Mouse (Mus musculus): ENCODE data around the gene Gm3453. TPM values are rescaled to one million over a fixed set of nuclear protein-coding genes. Genes with fewer than 3 reads are reported as not detected.
"Not testable (repeated sequence)": the region's sequence is repeated elsewhere in the genome, so short reads cannot be mapped to it uniquely, and the experiment has no call there.

Gene Gm3453
- under 1 TPM in 1 of 2 experiments, not detected in 1; 0.24 TPM for total RNA-seq (2021)
- long read RNA-seq, experiment 1, result 0 reads
- long read RNA-seq, experiment 2, result 0 reads

DNA sequence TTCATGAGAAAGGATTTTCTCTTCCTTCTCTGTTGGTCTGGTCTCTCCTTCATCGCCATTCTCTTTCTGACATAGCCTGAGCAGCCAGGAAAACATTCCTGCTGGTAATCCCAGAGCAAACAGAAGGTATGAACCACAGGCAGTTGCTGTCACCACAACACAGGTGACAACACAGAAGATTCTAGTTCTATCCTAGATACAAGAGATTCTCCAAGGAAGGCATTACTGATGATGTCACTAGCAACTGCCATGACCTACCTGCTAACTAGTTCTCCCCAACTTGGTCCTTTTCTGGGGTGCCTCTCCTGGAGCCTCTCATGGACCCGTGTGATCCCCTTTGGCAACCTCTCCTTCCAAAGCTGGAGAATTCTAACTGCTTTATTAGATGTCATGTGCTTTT, at the start of gene Gm3453:
Gene Gm3453 (minus strand): TSS at position 101 of the 400 bp plus-strand sequence.
- not testable (repeated sequence) for DNase-seq (ENCODE audit: low spot score in 2 of 2)

DNA sequence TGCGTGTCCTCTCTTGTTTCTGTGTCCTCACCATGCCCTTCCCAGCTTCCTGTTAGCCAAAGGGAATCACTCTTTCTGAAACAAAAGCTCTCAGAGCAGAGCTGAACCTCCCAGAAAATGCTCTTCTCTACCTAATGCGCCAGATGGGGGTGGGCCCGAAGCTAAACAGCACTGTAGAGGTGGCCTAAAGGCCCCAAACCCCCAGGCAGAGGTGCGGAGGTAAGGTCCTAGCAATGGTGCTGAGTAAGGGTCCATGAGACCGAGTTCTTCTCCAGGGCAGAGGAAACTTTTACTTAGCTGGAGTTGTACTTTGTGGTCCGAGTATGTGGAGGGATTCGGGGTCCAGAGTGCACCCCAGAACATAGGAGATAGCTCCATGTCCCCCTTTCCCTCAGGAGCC, 8.2 kb upstream of the Gm3453 start:
- not testable (repeated sequence) for DNase-seq (ENCODE audit: low spot score in 2 of 2)

DNA sequence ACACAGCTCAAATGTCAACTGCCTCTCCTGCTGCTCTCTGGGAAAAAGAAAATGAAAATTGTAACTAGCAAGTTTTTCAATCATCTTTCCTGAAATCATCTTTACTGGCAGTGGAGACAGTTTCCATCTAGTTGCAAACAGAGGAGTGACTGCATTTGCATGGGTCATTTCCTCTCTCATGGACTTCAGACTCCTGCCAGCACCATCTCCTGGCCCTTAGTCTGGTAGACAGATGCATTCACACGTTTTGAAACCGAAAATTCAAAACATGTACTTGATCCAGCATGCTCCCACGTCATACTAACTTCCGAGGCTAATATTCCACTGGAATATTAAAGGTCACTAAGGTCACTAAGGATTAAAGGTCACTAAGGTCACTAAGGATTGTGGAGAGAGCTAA, 16.5 kb downstream of the Gm3453 start:
- not testable (repeated sequence) for DNase-seq (ENCODE audit: low spot score in 2 of 2)

DNA sequence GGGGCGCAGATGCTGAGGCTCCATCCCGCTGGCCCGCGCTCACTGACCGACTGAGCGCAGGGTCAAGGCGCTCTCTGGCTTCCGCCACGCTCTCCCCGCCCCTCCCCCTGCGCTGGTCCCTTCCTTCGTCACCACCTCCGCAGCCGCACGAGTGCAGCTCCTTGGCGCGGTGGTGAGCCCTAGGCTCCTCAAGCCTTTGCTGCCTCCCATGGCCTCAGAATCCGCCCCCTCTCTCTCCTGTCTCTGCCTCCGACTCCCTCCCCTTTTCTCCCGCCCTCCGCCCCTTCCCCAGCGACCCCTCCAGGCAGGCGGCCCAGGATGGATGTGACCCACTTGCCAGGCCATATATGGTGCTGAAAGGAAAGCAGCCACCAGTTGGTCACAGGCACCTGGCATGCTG, 17.3 kb downstream of the Gm3453 start, which contains the start of gene Gm3248:
Gene Gm3248 (minus strand): TSS at position 111 of the 400 bp plus-strand sequence.
- peak in 1 of 2 experiments; percentile 10 for DNase-seq (ENCODE audit: low spot score in 2 of 2)

DNA sequence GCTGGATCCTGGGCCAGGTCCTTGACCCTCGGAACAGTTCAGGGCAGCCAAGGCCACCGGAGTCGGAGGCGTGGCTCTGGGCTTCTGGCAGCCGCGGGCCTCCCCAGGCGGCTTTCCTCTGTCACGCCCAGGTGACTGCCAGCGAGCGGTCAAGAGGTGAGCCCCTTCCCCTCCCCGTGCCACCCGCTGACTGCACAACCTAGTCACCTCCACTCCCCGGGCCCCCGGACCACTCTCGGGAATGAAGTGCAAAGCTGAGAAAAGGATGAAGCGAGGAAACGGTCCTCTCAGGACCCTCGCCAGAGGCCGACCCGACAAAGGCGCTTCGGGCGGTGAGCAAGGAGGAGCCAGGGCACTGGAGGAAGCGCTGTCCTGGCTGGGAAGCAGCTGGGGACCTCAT, 17.8 kb downstream of the Gm3453 start:
- DNase-seq (ENCODE audit: low spot score in 2 of 2), result peak in 1 of 2 experiments; percentile 4

DNA sequence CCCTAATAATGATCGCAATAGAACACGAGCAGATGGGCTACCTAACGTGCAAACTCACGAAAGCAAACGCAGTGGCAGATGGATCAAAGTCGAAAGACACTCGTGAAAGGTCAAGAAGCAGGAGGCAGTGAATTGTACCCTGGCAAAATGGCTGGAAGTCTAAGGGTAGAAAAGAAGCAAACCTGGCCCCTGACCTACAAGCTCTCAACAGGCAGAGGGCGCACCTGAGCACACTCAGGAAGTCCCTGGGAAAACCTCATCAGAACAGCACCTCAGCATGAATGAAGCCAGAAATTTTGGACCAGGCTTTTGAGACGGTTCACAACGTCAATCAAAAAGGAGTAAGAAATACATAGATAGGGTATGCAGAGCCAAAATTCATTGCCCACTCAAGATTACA, 18.5 kb downstream of the Gm3453 start:
- peak; percentile 9 to 12 for DNase-seq (ENCODE audit: low spot score in 2 of 2)

DNA sequence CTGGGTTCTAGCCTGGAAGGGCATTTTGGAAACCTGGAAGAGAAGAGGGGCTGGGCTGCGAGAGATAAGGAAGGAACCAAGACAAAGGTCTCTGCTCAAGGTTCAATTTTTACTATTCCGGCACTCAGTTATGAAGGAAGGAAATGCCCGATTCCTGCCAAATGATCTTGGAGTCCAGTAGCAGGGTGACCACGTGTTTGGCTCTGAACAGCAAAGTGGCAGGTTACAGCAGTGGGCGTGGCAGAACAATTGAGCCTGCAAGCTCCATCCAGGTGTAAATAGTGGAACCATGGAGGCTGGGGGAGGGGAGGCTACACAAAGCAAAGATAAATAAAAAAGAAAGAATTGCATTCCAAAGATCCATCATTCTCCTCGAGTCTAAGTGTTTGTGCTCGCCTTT, 55.7 kb downstream of the Gm3453 start:
- DNase-seq (ENCODE audit: low spot score in 2 of 2), result not testable (repeated sequence)

Other genes with a start within 250 kb of the Gm3453 start
- 1 to 10 TPM in 1 of 2 experiments, under 1 TPM in 1; 0.69 to 1.4 TPM for gene Gm3373, start 237.6 kb downstream of the Gm3453 start, total RNA-seq (2021)
- gene Gm3383, start 171.2 kb downstream of the Gm3453 start, total RNA-seq (2021), result 1 to 10 TPM; 4.5 to 5.6 TPM
- gene Gm3424, start 148.8 kb downstream of the Gm3453 start, total RNA-seq (2021), result not detected
- 1 to 10 TPM; 1.5 to 2.5 TPM for gene Gm8237, start 98.8 kb downstream of the Gm3453 start, total RNA-seq (2021)
- 1 to 10 TPM; 1.4 TPM for gene Gm3248, start 17.4 kb downstream of the Gm3453 start, total RNA-seq (2021)
- not detected for gene Gm6337, start 79.1 kb upstream of the Gm3453 start, total RNA-seq (2021)
- gene Gm8206, start 114.8 kb upstream of the Gm3453 start, total RNA-seq (2021), result under 1 TPM; 0.30 to 0.98 TPM
- gene Gm3468, start 129.5 kb upstream of the Gm3453 start, total RNA-seq (2021), result 1 to 10 TPM; 1.1 to 1.7 TPM
- not detected for gene Gm3476, start 146.7 kb upstream of the Gm3453 start, total RNA-seq (2021)
- gene Gm21560, start 240.2 kb upstream of the Gm3453 start, total RNA-seq (2021), result 1 to 10 TPM; 1.8 to 2.4 TPM

Data from layer of hippocampus, postnatal 14 days (tissue).